Mouse (Mus musculus) adrenal gland, postnatal 4 days (tissue): ENCODE measurements around the gene Ubxn7. TPM values are rescaled to one million over a fixed set of nuclear protein-coding genes. Genes with fewer than 3 reads are reported as not detected.

Source experiments
- DNase-seq, 2 experiments: peaks; one replicate each; pipeline ENCODE4 v3.0.0; 2021 to 2022; ENCODE audit warnings: low spot score in 2 of 2, mixed read lengths in 2 of 2
- total RNA-seq, 2 experiments: library from RNA; stranded (reverse); gene quantifications; 2 replicates each; pipeline ENCODE4 v1.2.3; 2021

Gene Ubxn7
- total RNA-seq, 2 experiments from 2014 or later: 79.1 to 88.6 TPM

GRCm38 (mm10) chr16:32431047-32431591 lies 99.1 kb downstream of the Ubxn7 start:
- no peak for DNase-seq

DNA sequence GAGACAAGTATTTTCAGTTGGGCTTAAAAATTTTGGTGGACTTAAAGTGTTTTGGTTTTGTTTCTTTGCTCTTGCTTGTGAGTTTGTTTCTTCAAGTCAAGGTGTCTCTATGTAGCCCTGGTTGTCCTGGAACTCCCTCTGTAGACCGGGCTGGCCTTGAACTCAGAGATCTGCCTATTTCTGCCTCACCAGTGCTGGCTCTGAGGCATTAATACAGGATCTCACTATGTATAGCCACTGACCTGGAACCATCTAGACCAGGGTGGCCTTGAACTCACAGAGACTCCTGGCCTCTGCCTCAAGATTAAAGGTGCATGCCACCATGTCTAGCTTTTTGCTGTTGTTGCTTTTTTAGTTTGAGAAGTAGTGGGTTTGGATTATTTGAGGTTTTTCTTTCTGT lies 99.9 kb downstream of the Ubxn7 start:
- no peak for DNase-seq

DNA sequence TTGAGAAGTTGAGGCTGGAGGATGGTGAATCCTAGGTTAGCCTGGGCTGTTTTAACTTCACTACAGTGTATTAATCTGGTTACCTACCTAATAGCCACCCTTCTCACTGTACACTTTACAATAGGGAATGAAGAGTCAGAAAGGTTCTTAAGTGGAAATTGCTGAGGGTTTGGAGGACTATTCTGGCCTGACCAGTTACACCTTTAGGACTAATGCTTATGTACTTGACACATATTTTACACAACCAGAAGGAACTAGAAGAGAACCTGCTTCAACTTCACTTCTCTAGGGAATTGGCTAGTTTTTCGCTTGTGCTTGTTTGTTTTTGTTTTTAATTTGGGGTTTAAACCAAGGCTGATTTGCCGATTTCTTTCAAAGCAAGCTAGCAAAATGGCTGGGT lies 101.1 kb downstream of the Ubxn7 start:
- no peak for DNase-seq

DNA sequence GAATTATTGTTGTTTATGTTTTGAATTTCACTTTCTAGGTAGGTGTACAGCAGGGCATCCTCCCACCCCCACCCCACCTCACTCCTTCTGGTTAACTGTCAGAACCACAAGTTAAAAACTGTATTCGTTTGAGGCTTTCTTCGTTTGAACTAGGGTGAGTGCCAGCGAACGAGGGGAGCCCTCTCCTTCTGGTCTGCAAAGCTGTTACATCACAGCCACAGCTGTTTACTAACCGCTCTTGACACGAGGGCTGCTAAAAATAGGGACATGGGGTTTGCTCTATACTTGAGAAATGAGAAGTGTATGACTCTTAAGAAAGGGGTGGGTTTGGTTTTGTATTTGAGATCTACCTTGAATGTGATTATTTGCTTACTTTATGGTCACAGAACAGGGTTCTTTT lies 102.0 kb downstream of the Ubxn7 start:
- DNase-seq: no peak

DNA sequence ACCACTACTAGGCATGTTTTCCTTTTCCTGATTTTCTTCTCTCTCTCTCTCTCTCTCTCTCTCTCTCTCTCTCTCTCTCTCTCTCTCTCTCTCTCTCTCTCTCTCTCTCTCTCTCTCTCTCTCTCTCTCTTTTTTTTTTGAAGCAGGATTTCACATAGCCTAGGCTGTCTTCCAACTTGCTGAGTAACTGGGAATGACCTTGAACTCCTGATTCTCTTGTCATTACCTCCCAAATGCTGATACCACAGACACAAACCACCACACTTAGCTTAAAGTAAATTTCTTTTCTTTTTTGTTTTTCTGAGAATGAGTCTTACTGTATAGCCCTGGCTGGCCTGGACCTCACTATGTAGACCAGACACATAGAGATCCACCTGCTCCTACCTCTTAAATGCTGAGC lies 102.6 kb downstream of the Ubxn7 start:
- DNase-seq: no peak

DNA sequence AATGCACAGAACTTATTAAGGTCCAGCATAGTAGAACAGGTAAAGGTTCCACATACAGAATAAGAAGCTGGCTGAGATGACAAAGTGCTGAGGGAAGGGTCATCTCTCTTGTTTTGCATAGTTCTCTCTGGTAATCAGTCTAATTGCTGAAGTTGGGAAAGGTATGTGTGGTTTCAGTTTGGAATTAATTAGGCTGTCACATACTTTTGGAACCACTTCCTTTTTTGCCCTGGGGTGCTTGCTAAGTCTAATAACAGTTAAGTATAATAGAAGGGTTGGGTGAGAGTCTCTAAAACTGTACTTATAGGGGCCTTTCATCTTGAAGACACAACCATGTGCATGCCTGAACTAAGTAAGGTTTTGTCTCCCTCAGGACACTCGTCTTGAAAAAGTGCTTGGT lies 104.6 kb downstream of the Ubxn7 start:
- DNase-seq: no peak

DNA sequence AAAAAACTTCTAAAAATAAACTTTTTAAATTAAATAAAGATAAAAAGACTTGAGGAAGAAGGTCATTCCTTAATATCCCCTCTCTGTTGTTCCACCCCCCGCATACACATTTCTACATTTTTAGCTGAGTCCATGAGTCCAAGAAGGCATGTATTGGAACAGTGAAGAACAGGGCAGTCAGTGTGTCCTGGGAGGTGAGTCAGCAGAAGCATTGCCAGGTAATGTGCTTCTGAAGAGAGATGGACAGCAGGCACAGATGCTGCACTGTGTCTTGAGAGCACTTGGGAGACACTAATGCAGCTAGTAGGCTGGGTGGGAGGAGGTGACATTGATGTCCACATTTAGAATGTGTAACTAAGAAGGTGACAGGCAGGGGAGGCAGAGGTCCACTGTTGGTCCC lies 105.2 kb downstream of the Ubxn7 start:
- no peak for DNase-seq

DNA sequence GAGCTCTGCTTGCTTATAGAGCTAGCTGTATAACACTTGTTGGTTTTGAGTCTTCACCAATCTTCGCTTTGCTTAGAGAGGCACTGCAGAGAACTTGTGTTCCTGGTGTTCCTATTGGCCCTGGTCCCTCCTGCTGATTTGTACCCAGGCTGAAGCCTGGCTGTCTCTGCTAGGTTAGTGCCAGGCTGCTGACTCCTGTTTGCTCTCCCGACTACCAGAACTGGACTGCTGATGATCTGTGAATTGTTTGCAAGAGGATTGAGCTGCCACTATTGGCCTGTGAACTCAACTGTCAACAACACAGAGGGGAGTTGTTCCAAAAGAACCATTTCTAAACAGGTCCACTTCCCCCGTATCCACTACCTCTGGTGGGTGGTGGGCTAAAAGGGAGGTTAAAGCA lies 109.4 kb downstream of the Ubxn7 start:
- DNase-seq: no peak

Other genes starting within 250 kb of the Ubxn7 start
- gene Pigx, start 232.5 kb upstream of the Ubxn7 start, total RNA-seq: 10 to 100 TPM; 39.0 to 39.2 TPM
- gene Cep19, start 232.5 kb upstream of the Ubxn7 start, total RNA-seq: 10 to 100 TPM; 14.5 to 16.2 TPM
- gene Nrros, start 166.7 kb upstream of the Ubxn7 start, total RNA-seq: 10 to 100 TPM; 12.3 to 13.7 TPM
- gene Bex6, start 152.4 kb upstream of the Ubxn7 start, total RNA-seq: not detected
- 10 to 100 TPM; 26.9 to 27.3 TPM for gene Fbxo45, start 85.1 kb upstream of the Ubxn7 start, total RNA-seq
- 10 to 100 TPM; 16.5 to 17.9 TPM for gene Wdr53, start 85.0 kb upstream of the Ubxn7 start, total RNA-seq
- gene Smco1, start 60.8 kb upstream of the Ubxn7 start, total RNA-seq: under 1 TPM; 0.20 to 0.23 TPM
- 10 to 100 TPM; 29.5 to 32.8 TPM for gene Rnf168, start 54.8 kb upstream of the Ubxn7 start, total RNA-seq
- not detected for gene Tm4sf19, start 68.2 kb downstream of the Ubxn7 start, total RNA-seq
- 1 to 10 TPM; 8.9 to 9.2 TPM for gene Tctex1d2, start 87.4 kb downstream of the Ubxn7 start, total RNA-seq
- 10 to 100 TPM; 66.0 to 70.6 TPM for gene Pcyt1a, start 98.7 kb downstream of the Ubxn7 start, total RNA-seq
- gene Slc51a, start 155.6 kb downstream of the Ubxn7 start, total RNA-seq: 1 to 10 TPM in 1 of 2 experiments, not detected in 1; 1.4 TPM
- not detected for gene Zdhhc19, start 164.0 kb downstream of the Ubxn7 start, total RNA-seq